Mouse (Mus musculus): ENCODE results near the gene Relb. TPM values are rescaled to one million over a fixed set of nuclear protein-coding genes. Genes with fewer than 3 reads are reported as not detected.

Gene Relb
- polyA plus RNA-seq, 1 experiment from 2014 or later, result 4.9 TPM

DNA sequence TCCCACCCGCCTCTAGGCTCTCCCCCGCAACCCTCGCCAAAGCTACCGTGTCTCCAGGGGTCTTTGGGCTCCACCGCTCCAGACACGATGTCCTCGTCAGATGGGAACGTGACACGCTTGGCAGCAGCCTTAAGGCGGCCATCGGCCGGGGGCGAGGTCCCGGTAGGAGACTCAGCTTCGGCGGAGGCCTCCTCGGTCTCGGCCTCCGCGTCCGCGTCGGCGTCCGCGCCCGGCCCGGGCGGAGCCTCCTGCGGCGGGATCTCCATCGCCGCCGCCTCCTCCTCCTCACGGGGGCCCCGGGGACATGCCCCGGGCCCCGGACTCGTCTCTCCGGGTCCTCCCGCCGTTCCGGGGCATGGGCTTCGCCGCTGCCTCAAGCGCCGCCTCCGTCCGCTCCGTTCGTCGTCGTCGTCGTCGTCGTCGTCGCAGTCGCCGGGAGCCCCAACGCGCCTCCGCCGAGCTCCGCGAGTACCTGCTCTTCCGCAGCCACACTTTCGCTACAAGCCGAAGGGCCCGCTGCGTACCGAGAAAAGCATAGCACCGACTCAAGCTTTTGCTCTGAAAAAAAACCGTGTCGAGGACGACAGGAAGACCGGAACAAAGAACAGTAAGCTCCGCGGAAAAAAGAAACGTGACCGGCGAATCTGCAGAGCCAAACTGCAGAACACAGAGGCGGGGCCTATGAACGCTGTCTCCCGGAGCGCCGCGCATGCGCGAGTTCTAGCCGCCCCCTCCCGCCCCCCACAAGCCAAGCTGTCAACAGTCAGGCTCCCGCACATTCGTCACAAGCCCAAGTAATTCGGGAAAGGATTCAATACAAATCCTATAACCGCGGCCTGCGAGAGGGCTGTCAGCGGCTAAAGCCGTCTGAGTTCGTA is 67.2 kb downstream of the Relb start:
- peak; percentile 83 for ATAC-seq (ENCODE audit: low FRiP score, low read depth)
- Histone ChIP-seq H3K4me1 (peaks cover 49% of the 10 kb centered on the region), H3K9me3 (no peaks in the 10 kb centered on the region; the same call in 1 of the 2 replicates), H3K36me3 (peaks cover 30% of the 10 kb centered on the region), H3K9ac (replicated peaks) (peak overlapping the region; percentile 95), H3K4me2 (replicated peaks) (peak overlapping the region; percentile 99), H3K27ac (replicated peaks) (peak overlapping the region; percentile 93), H3K4me3 (peak overlapping the region; percentile 94), H3K27me3 (no peaks in the 10 kb centered on the region)
- under 1% methylated on average over 94 of the region's 102 CpGs for WGBS

GRCm38 (mm10) chr7:19561431-19561764 is 67.8 kb downstream of the Relb start:
- H3K36me3 ChIP-seq, result peaks cover 32% of the 10 kb centered on the region
- no peaks in the 10 kb centered on the region; the same call in 1 of the 2 replicates for H3K9me3 ChIP-seq
- ATAC-seq (ENCODE audit: low FRiP score, low read depth), result no peak
- H3K4me1 ChIP-seq, result peaks cover 49% of the 10 kb centered on the region
- peak overlapping the region; percentile 94 for H3K4me3 ChIP-seq
- H3K27ac ChIP-seq (replicated peaks), result peak overlapping the region; percentile 93; the same call in 1 of the 2 replicates
- 3% methylated on average over 11 of the region's 11 CpGs for WGBS
- H3K9ac ChIP-seq (replicated peaks), result peak overlapping the region; percentile 95
- peak overlapping the region; percentile 99 for H3K4me2 ChIP-seq (replicated peaks)
- H3K27me3 ChIP-seq, result no peaks in the 10 kb centered on the region

- H3K27ac ChIP-seq (replicated peaks), result peak overlapping the region; percentile 93; the same call in 1 of the 2 replicates
- peak overlapping the region; percentile 94 for H3K4me3 ChIP-seq
- ATAC-seq (ENCODE audit: low FRiP score, low read depth), result no peak
- WGBS, result 21% methylated on average over 11 of the region's 11 CpGs
- H3K9ac ChIP-seq (replicated peaks), result peak overlapping the region; percentile 95
- peaks cover 49% of the 10 kb centered on the region for H3K4me1 ChIP-seq
- H3K36me3 ChIP-seq, result peaks cover 38% of the 10 kb centered on the region
- no peaks in the 10 kb centered on the region for H3K27me3 ChIP-seq
- H3K4me2 ChIP-seq (replicated peaks), result peak overlapping the region; percentile 99
- no peaks in the 10 kb centered on the region; the same call in 1 of the 2 replicates for H3K9me3 ChIP-seq
Measured at GRCm38 (mm10) chr7:19560491-19561260, 68.6 kb downstream of the Relb start.

DNA sequence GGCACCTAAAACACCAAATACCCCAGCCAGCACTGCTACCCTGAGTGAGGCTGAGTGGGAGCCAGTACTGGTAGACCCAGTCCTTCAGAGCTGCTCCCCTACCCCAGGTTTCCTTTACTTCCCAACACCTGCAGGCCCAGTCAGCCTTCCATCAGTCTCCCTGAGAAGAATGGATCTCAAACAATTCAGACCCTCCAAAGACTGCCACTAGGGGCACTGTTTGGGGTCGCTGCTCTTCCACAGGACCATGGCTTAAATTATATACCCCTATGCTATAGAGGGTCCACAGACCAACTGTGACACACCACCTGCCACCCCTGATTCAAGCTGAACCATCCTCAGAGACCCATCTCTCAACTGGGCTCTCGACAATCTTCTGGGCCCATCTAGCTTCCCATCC is 70.3 kb downstream of the Relb start:
- ATAC-seq (ENCODE audit: low FRiP score, low read depth), result no peak
- Histone ChIP-seq H3K9ac (replicated peaks) (no peak overlapping the region), H3K36me3 (peaks cover 33% of the 10 kb centered on the region), H3K27me3 (no peaks in the 10 kb centered on the region), H3K4me3 (0 out of 2 replicates have a peak overlapping the region, but pooled peaks have one; percentile 5), H3K9me3 (no peaks in the 10 kb centered on the region), H3K4me1 (peaks cover 49% of the 10 kb centered on the region), H3K27ac (replicated peaks) (no peak overlapping the region), H3K4me2 (replicated peaks) (peak overlapping the region; percentile 99)
- 52% methylated on average over 2 of the region's 2 CpGs for WGBS

DNA sequence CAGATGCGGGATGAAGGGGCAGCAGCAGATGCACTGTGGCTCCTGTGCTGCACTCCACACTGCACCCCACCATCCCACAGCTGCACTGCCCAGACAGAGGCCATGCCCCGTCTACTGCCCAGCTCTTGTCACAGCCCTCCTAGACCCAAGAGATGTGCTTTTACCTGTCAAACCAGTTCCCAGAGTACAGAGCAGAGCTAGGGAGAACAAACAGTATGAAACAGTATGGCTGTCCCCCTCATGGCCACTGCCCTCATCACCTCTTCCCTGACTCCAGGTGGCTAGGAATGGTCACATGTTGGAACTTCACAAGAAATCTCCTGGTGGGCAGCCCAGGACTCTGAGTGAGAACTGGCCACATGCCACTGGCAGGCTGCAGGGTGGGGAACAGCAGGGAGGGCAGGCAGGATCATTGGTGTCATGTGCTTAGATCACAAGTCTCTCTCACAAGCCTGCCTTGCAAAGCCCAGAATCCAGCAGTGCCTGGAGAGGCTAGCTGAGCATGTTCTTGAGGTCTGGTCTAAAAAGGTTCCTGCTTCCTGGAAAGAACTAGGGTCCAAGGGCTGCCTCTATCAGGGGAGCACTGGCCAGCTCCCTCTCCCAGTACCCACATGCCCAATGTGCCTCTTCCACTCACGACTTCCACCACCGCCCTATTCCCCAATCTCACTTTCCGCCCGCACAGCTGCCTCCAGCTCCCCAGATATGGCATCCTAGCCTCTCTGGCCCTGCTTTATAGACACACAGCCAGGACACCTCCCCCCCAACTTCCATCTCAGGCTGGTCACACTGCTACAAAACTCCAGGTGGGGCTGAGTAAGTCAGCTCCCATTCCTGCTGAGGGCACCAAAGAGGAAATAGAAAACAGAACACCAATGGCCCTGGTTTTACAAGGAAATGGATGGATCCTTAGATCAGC is 71.0 kb downstream of the Relb start:
- WGBS, result 96% methylated on average over 6 of the region's 6 CpGs
- Histone ChIP-seq H3K9me3 (no peaks in the 10 kb centered on the region), H3K36me3 (peaks cover 38% of the 10 kb centered on the region), H3K9ac (replicated peaks) (no peak overlapping the region), H3K4me2 (replicated peaks) (peak overlapping the region; percentile 99; the same call in 1 of the 2 replicates), H3K4me3 (0 out of 2 replicates have a peak overlapping the region, but pooled peaks have one; percentile 5), H3K27ac (replicated peaks) (no peak overlapping the region), H3K4me1 (peaks cover 43% of the 10 kb centered on the region), H3K27me3 (no peaks in the 10 kb centered on the region)
- ATAC-seq (ENCODE audit: low FRiP score, low read depth), result no peak

DNA sequence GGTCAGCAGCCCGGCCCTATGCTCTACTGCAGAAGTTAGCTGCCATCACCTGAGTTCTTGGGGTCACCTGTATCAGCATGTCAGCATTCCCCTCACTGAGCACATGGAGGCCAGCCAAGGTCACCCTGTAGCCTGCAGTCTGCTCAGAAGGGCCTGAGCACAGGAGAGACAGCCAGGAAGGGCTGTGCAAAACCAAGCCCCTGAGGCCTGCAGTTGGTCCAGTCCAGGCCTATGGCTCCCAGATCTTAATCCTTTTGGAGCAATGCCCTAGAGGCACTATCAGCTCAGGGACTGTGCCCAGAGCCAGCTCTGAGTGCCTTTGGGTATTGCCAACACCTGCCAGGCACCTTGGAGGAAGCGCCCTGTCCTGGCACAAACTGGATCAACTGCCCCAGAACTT is 72.2 kb downstream of the Relb start:
- no peak for ATAC-seq (ENCODE audit: low FRiP score, low read depth)
- peaks cover 44% of the 10 kb centered on the region for H3K36me3 ChIP-seq
- no peak overlapping the region for H3K27ac ChIP-seq (replicated peaks)
- peaks cover 37% of the 10 kb centered on the region for H3K4me1 ChIP-seq
- H3K4me2 ChIP-seq (replicated peaks), result no peak overlapping the region
- H3K9ac ChIP-seq (replicated peaks), result no peak overlapping the region
- WGBS, result 91% methylated on average over 2 of the region's 2 CpGs
- H3K27me3 ChIP-seq, result no peaks in the 10 kb centered on the region
- no peaks in the 10 kb centered on the region for H3K9me3 ChIP-seq
- H3K4me3 ChIP-seq, result no peak overlapping the region

Other genes with a start within 250 kb of the Relb start
- gene Ercc2, start 247.4 kb downstream of the Relb start, polyA plus RNA-seq (2016; fragmentation: Nextera tagmentation; extraction: Ambion mirVana), result 27.5 and 30.3 TPM in 2 replicates
- 1.1 and 2.7 TPM in 2 replicates for gene Klc3, start 225.3 kb downstream of the Relb start, polyA plus RNA-seq (2016; fragmentation: Nextera tagmentation; extraction: Ambion mirVana)
- gene Ckm, start 224.7 kb downstream of the Relb start, polyA plus RNA-seq (2016; fragmentation: Nextera tagmentation; extraction: Ambion mirVana), result 0.12 TPM in 1 of 2 replicates, not detected in the other
- 16.4 and 20.9 TPM in 2 replicates for gene Mark4, start 170.6 kb downstream of the Relb start, polyA plus RNA-seq (2016; fragmentation: Nextera tagmentation; extraction: Ambion mirVana)
- gene Exoc3l2, start 166.1 kb downstream of the Relb start, polyA plus RNA-seq (2016; fragmentation: Nextera tagmentation; extraction: Ambion mirVana), result 0.42 and 0.61 TPM in 2 replicates
- 4.3 and 5.0 TPM in 2 replicates for gene Bloc1s3, start 121.1 kb downstream of the Relb start, polyA plus RNA-seq (2016; fragmentation: Nextera tagmentation; extraction: Ambion mirVana)
- gene Trappc6a, start 121.0 kb downstream of the Relb start, polyA plus RNA-seq (2016; fragmentation: Nextera tagmentation; extraction: Ambion mirVana), result 41.5 and 41.7 TPM in 2 replicates
- gene Nkpd1, start 111.6 kb downstream of the Relb start, polyA plus RNA-seq (2016; fragmentation: Nextera tagmentation; extraction: Ambion mirVana), result 0.06 TPM in 1 of 2 replicates, not detected in the other
- 37.2 and 38.8 TPM in 2 replicates for gene Ppp1r37, start 66.4 kb downstream of the Relb start, polyA plus RNA-seq (2016; fragmentation: Nextera tagmentation; extraction: Ambion mirVana)
- gene Zfp296, start 52.2 kb downstream of the Relb start, polyA plus RNA-seq (2016; fragmentation: Nextera tagmentation; extraction: Ambion mirVana), result 0.14 and 0.27 TPM in 2 replicates
- gene Gemin7, start 51.8 kb downstream of the Relb start, polyA plus RNA-seq (2016; fragmentation: Nextera tagmentation; extraction: Ambion mirVana), result 129 and 132 TPM in 2 replicates
- gene Clasrp, start 25.0 kb downstream of the Relb start, polyA plus RNA-seq (2016; fragmentation: Nextera tagmentation; extraction: Ambion mirVana), result 71.7 and 74.3 TPM in 2 replicates
- gene Clptm1, start 35.6 kb upstream of the Relb start, polyA plus RNA-seq (2016; fragmentation: Nextera tagmentation; extraction: Ambion mirVana), result 103 and 106 TPM in 2 replicates
- gene Apoc2, start 48.5 kb upstream of the Relb start, polyA plus RNA-seq (2016; fragmentation: Nextera tagmentation; extraction: Ambion mirVana), result 0.45 TPM in 1 of 2 replicates, not detected in the other
- gene Gm44805, start 52.0 kb upstream of the Relb start, polyA plus RNA-seq (2016; fragmentation: Nextera tagmentation; extraction: Ambion mirVana), result not detected in 2 replicates
- 0.08 TPM in 1 of 2 replicates, not detected in the other for gene Apoc4, start 52.0 kb upstream of the Relb start, polyA plus RNA-seq (2016; fragmentation: Nextera tagmentation; extraction: Ambion mirVana)
- gene Apoc1, start 63.2 kb upstream of the Relb start, polyA plus RNA-seq (2016; fragmentation: Nextera tagmentation; extraction: Ambion mirVana), result 1.3 and 1.8 TPM in 2 replicates
- gene Apoe, start 69.8 kb upstream of the Relb start, polyA plus RNA-seq (2016; fragmentation: Nextera tagmentation; extraction: Ambion mirVana), result 203 and 260 TPM in 2 replicates
- gene Tomm40, start 86.0 kb upstream of the Relb start, polyA plus RNA-seq (2016; fragmentation: Nextera tagmentation; extraction: Ambion mirVana), result 148 and 152 TPM in 2 replicates
- gene Nectin2, start 121.0 kb upstream of the Relb start, polyA plus RNA-seq (2016; fragmentation: Nextera tagmentation; extraction: Ambion mirVana), result 46.7 and 53.3 TPM in 2 replicates
- gene Bcam, start 141.6 kb upstream of the Relb start, polyA plus RNA-seq (2016; fragmentation: Nextera tagmentation; extraction: Ambion mirVana), result 10.7 and 14.1 TPM in 2 replicates
- 0.27 and 0.36 TPM in 2 replicates for gene Cblc, start 167.4 kb upstream of the Relb start, polyA plus RNA-seq (2016; fragmentation: Nextera tagmentation; extraction: Ambion mirVana)
- gene Bcl3, start 193.3 kb upstream of the Relb start, polyA plus RNA-seq (2016; fragmentation: Nextera tagmentation; extraction: Ambion mirVana), result 0.52 and 0.64 TPM in 2 replicates
- gene Gm19345, start 222.6 kb upstream of the Relb start, polyA plus RNA-seq (2016; fragmentation: Nextera tagmentation; extraction: Ambion mirVana), result 0.63 and 1.4 TPM in 2 replicates
- 0.17 TPM in 1 of 2 replicates, not detected in the other for gene Ceacam16, start 231.9 kb upstream of the Relb start, polyA plus RNA-seq (2016; fragmentation: Nextera tagmentation; extraction: Ambion mirVana)